Mouse (Mus musculus): ENCODE results near the gene Tmem201. TPM values are rescaled to one million over a fixed set of nuclear protein-coding genes. Genes with fewer than 3 reads are reported as not detected.
A peak's percentile ranks its signal among the peaks of the same experiment; 100 is the strongest.

Gene Tmem201
- total and polyA plus RNA-seq, 3 experiments = 3.1 to 35.9 (median 13.8) TPM

GRCm38 (mm10) chr4:149736581-149736980 is 1.3 kb downstream of the Tmem201 start:
- Histone ChIP-seq H3K4me1 (ENCODE audit: insufficient read depth, low read depth, low read length) (peaks cover 26% of the 10 kb centered on the region), H3K4me3 (ENCODE audit: low read depth, low read length) (peak overlapping the region; percentile 79; the same call in 1 of the 2 replicates), H3K9me3 (replicated peaks) (no peaks in the 10 kb centered on the region), H3K36me3 (replicated peaks) (peaks cover 50% of the 10 kb centered on the region), H3K27me3 (ENCODE audit: insufficient read depth, low read length) (no peaks in the 10 kb centered on the region)
- no peak for ATAC-seq (ENCODE audit: extremely low read depth, insufficient number of reproducible peaks, low FRiP score, poor library complexity, severe bottlenecking)
- TF ChIP-seq GATA2 (IDR thresholded peaks at IDR 0.05; ENCODE audit: borderline replicate concordance, low read depth, low read length) = no peak
- TF ChIP-seq CTCF (IDR thresholded peaks at IDR 0.05; ENCODE audit: low read depth, low read length) = no peak
- no peak for TF ChIP-seq POLR2AphosphoS5 (IDR thresholded peaks at IDR 0.05; ENCODE audit: insufficient replicate concordance, low read depth, low read length)
- TF ChIP-seq TAL1 (conservative IDR thresholded peaks at IDR 0.05; ENCODE audit: low read depth, low read length) = no peak
- no peak for TF ChIP-seq GATA1 (IDR thresholded peaks at IDR 0.05; ENCODE audit: borderline replicate concordance, low read length)
- no peak for DNase-seq (ENCODE audit: low spot score)

- no peak for TF ChIP-seq POLR2AphosphoS5 (IDR thresholded peaks at IDR 0.05; ENCODE audit: insufficient replicate concordance, low read depth, low read length)
- TF ChIP-seq CTCF (IDR thresholded peaks at IDR 0.05; ENCODE audit: low read depth, low read length) = no peak
- no peak for TF ChIP-seq GATA1 (IDR thresholded peaks at IDR 0.05; ENCODE audit: borderline replicate concordance, low read length)
- no peak overlapping the region for H3K4me3 ChIP-seq (ENCODE audit: low read depth, low read length)
- H3K9me3 ChIP-seq (replicated peaks) = no peaks in the 10 kb centered on the region
- peaks cover 54% of the 10 kb centered on the region for H3K36me3 ChIP-seq (replicated peaks)
- peaks cover 26% of the 10 kb centered on the region for H3K4me1 ChIP-seq (ENCODE audit: insufficient read depth, low read depth, low read length)
- H3K27me3 ChIP-seq (ENCODE audit: insufficient read depth, low read length) = no peaks in the 10 kb centered on the region
- ATAC-seq (ENCODE audit: extremely low read depth, insufficient number of reproducible peaks, low FRiP score, poor library complexity, severe bottlenecking) (no peak), DNase-seq (ENCODE audit: low spot score) (no peak)
Measured at GRCm38 (mm10) chr4:149735624-149736250, 2.1 kb downstream of the Tmem201 start.

- Histone ChIP-seq H3K36me3 (replicated peaks) (peaks cover 60% of the 10 kb centered on the region), H3K4me3 (ENCODE audit: low read depth, low read length) (no peak overlapping the region), H3K4me1 (ENCODE audit: insufficient read depth, low read depth, low read length) (peaks cover 26% of the 10 kb centered on the region), H3K27me3 (ENCODE audit: insufficient read depth, low read length) (no peaks in the 10 kb centered on the region), H3K9me3 (replicated peaks) (no peaks in the 10 kb centered on the region)
- DNase-seq (ENCODE audit: low spot score) (no peak), ATAC-seq (ENCODE audit: extremely low read depth, insufficient number of reproducible peaks, low FRiP score, poor library complexity, severe bottlenecking) (no peak)
- TF ChIP-seq TAL1 (conservative IDR thresholded peaks at IDR 0.05; ENCODE audit: low read depth, low read length) (no peak), CTCF (IDR thresholded peaks at IDR 0.05; ENCODE audit: low read depth, low read length) (no peak), POLR2AphosphoS5 (IDR thresholded peaks at IDR 0.05; ENCODE audit: insufficient replicate concordance, low read depth, low read length) (no peak), GATA1 (IDR thresholded peaks at IDR 0.05; ENCODE audit: borderline replicate concordance, low read length) (no peak), GATA2 (IDR thresholded peaks at IDR 0.05; ENCODE audit: borderline replicate concordance, low read depth, low read length) (no peak)
Measured at GRCm38 (mm10) chr4:149734730-149735475, 2.9 kb downstream of the Tmem201 start.

GRCm38 (mm10) chr4:149734246-149734645 is 3.6 kb downstream of the Tmem201 start:
- Histone ChIP-seq H3K9me3 (replicated peaks) (no peaks in the 10 kb centered on the region), H3K36me3 (replicated peaks) (peaks cover 66% of the 10 kb centered on the region), H3K27me3 (ENCODE audit: insufficient read depth, low read length) (no peaks in the 10 kb centered on the region), H3K4me3 (ENCODE audit: low read depth, low read length) (no peak overlapping the region), H3K4me1 (ENCODE audit: insufficient read depth, low read depth, low read length) (peaks cover 23% of the 10 kb centered on the region)
- DNase-seq (ENCODE audit: low spot score) = no peak
- TF ChIP-seq TAL1 (conservative IDR thresholded peaks at IDR 0.05; ENCODE audit: low read depth, low read length) (no peak), CTCF (IDR thresholded peaks at IDR 0.05; ENCODE audit: low read depth, low read length) (no peak), GATA1 (IDR thresholded peaks at IDR 0.05; ENCODE audit: borderline replicate concordance, low read length) (no peak)
- ATAC-seq (ENCODE audit: extremely low read depth, insufficient number of reproducible peaks, low FRiP score, poor library complexity, severe bottlenecking) = no peak

- H3K4me1 ChIP-seq (ENCODE audit: insufficient read depth, low read depth, low read length) = peaks cover 22% of the 10 kb centered on the region
- TF ChIP-seq TAL1 (conservative IDR thresholded peaks at IDR 0.05; ENCODE audit: low read depth, low read length) (no peak), CTCF (IDR thresholded peaks at IDR 0.05; ENCODE audit: low read depth, low read length) (no peak)
- DNase-seq (ENCODE audit: low spot score) (no peak), ATAC-seq (ENCODE audit: extremely low read depth, insufficient number of reproducible peaks, low FRiP score, poor library complexity, severe bottlenecking) (no peak)
- H3K9me3 ChIP-seq (replicated peaks) = no peaks in the 10 kb centered on the region
- H3K27me3 ChIP-seq (ENCODE audit: insufficient read depth, low read length) = no peaks in the 10 kb centered on the region
- H3K4me3 ChIP-seq (ENCODE audit: low read depth, low read length) = no peak overlapping the region
- peaks cover 71% of the 10 kb centered on the region for H3K36me3 ChIP-seq (replicated peaks)
Measured at GRCm38 (mm10) chr4:149733748-149734147, 4.1 kb downstream of the Tmem201 start.

- ATAC-seq (ENCODE audit: extremely low read depth, insufficient number of reproducible peaks, low FRiP score, poor library complexity, severe bottlenecking) (no peak), DNase-seq (ENCODE audit: low spot score) (no peak)
- H3K4me1 ChIP-seq (ENCODE audit: insufficient read depth, low read depth, low read length) = peaks cover 20% of the 10 kb centered on the region
- H3K27me3 ChIP-seq (ENCODE audit: insufficient read depth, low read length) = no peaks in the 10 kb centered on the region
- H3K4me3 ChIP-seq (ENCODE audit: low read depth, low read length) = no peak overlapping the region
- no peaks in the 10 kb centered on the region for H3K9me3 ChIP-seq (replicated peaks)
- peaks cover 78% of the 10 kb centered on the region for H3K36me3 ChIP-seq (replicated peaks)
- no peak for TF ChIP-seq POLR2AphosphoS5 (IDR thresholded peaks at IDR 0.05; ENCODE audit: insufficient replicate concordance, low read depth, low read length)
- no peak for TF ChIP-seq TAL1 (conservative IDR thresholded peaks at IDR 0.05; ENCODE audit: low read depth, low read length)
- TF ChIP-seq GATA2 (IDR thresholded peaks at IDR 0.05; ENCODE audit: borderline replicate concordance, low read depth, low read length) = no peak
- no peak for TF ChIP-seq GATA1 (IDR thresholded peaks at IDR 0.05; ENCODE audit: borderline replicate concordance, low read length)
- TF ChIP-seq CTCF (IDR thresholded peaks at IDR 0.05; ENCODE audit: low read depth, low read length) = no peak
Measured at GRCm38 (mm10) chr4:149732800-149733199, 5.0 kb downstream of the Tmem201 start.
